Comparison of ENCODE assay signal across 8 mouse cellular contexts in genomic region chr2:83723346-83723745, GRCm38 (mm10). TPM values are rescaled to one million over a fixed set of nuclear protein-coding genes. Genes with fewer than 3 reads are reported as not detected.
A peak's percentile ranks its signal among the peaks of the same experiment; 100 is the strongest.
DNase-seq lines count a peak whose midpoint lies in the region; ATAC-seq and TF ChIP-seq lines count a peak whose summit lies in the region.

No protein-coding gene starts in this region.

- H3K36me3 ChIP-seq in kidney, embryonic 16.5 days (ENCODE audit: insufficient read depth, low read length), result no peaks in the 10 kb centered on the region
- H3K36me3 ChIP-seq in embryonic facial prominence, embryonic 12.5 days, result no peaks in the 10 kb centered on the region
- no peaks in the 10 kb centered on the region for H3K36me3 ChIP-seq in intestine, embryonic 15.5 days
- no peaks in the 10 kb centered on the region for H3K36me3 ChIP-seq in myocyte (ENCODE audit: control insufficient read depth, insufficient read depth)

- no peak for ATAC-seq in kidney, embryonic 16.5 days (ENCODE audit: low FRiP score, low TSS enrichment)
- no peak for ATAC-seq in embryonic facial prominence, embryonic 12.5 days (ENCODE audit: insufficient number of reproducible peaks, insufficient read depth, low FRiP score, low TSS enrichment)
- ATAC-seq in intestine, embryonic 15.5 days, result no peak

- H3ac ChIP-seq in myocyte (ENCODE audit: control insufficient read depth, insufficient read length), result peak overlapping the region; percentile 87

- no peak for TF ChIP-seq POLR2A in myocyte (IDR thresholded peaks at IDR 0.05; ENCODE audit: insufficient read length, low read depth)

- H3K79me2 ChIP-seq in myocyte (ENCODE audit: control insufficient read depth, insufficient read depth), result peaks cover 33% of the 10 kb centered on the region

- WGBS in kidney, embryonic 16.5 days, result 41% methylated on average over 2 of the region's 2 CpGs
- WGBS in embryonic facial prominence, embryonic 12.5 days, result 32% methylated on average over 2 of the region's 2 CpGs
- WGBS in intestine, embryonic 15.5 days, result 40% methylated on average over 2 of the region's 2 CpGs

- peak overlapping the region; percentile 98 for H3K9ac ChIP-seq in kidney, embryonic 16.5 days (replicated peaks; ENCODE audit: low read length)
- H3K9ac ChIP-seq in embryonic facial prominence, embryonic 12.5 days, result peak overlapping the region; percentile 90
- H3K9ac ChIP-seq in intestine, embryonic 15.5 days, result peak overlapping the region; percentile 93; the same call in 1 of the 2 replicates

- H3K4me1 ChIP-seq in kidney, embryonic 16.5 days (ENCODE audit: insufficient read depth, low read length), result peaks cover 27% of the 10 kb centered on the region
- H3K4me1 ChIP-seq in embryonic facial prominence, embryonic 12.5 days, result peaks cover 12% of the 10 kb centered on the region; the same call in 1 of the 2 replicates
- 0 out of 2 replicates have a peak, but pooled peaks cover 10% of the 10 kb centered on the region for H3K4me1 ChIP-seq in intestine, embryonic 15.5 days (replicated peaks)

- peak overlapping the region; percentile 89 for H3K4me3 ChIP-seq in kidney, embryonic 16.5 days (ENCODE audit: low read length)
- H3K4me3 ChIP-seq in embryonic facial prominence, embryonic 12.5 days, result peak overlapping the region; percentile 87
- peak overlapping the region; percentile 90; the same call in 1 of the 2 replicates for H3K4me3 ChIP-seq in intestine, embryonic 15.5 days (replicated peaks)
- peak overlapping the region; percentile 45 for H3K4me3 ChIP-seq in myocyte

- H3K4me2 ChIP-seq in kidney, embryonic 16.5 days (replicated peaks; ENCODE audit: low read depth, low read length), result peak overlapping the region; percentile 75
- peak overlapping the region; percentile 65 for H3K4me2 ChIP-seq in embryonic facial prominence, embryonic 12.5 days (replicated peaks)
- peak overlapping the region; percentile 77 for H3K4me2 ChIP-seq in intestine, embryonic 15.5 days (replicated peaks)
- H3K4me2 ChIP-seq in myocyte (ENCODE audit: low read depth), result peak overlapping the region; percentile 94

- no peak for DNase-seq in kidney, postnatal 4 days
- DNase-seq in natural killer cell, adult 2 months (ENCODE audit: low spot score in 2 of 2), result no peak
- no peak for DNase-seq in layer of hippocampus, postnatal 36 days
- DNase-seq in layer of hippocampus, postnatal 25 days (ENCODE audit: extremely low spot score in 1 of 2, low spot score in 1 of 2), result no peak

- H3K27me3 ChIP-seq in kidney, embryonic 16.5 days (ENCODE audit: insufficient read depth, low read length), result no peaks in the 10 kb centered on the region
- H3K27me3 ChIP-seq in embryonic facial prominence, embryonic 12.5 days, result no peaks in the 10 kb centered on the region
- no peaks in the 10 kb centered on the region for H3K27me3 ChIP-seq in intestine, embryonic 15.5 days (replicated peaks)
- H3K27me3 ChIP-seq in myocyte (ENCODE audit: control insufficient read depth, insufficient read depth, insufficient read length), result no peaks in the 10 kb centered on the region

- peak overlapping the region; percentile 100 for H3K27ac ChIP-seq in kidney, embryonic 16.5 days (ENCODE audit: low read length)
- H3K27ac ChIP-seq in embryonic facial prominence, embryonic 12.5 days, result peak overlapping the region; percentile 99
- H3K27ac ChIP-seq in intestine, embryonic 15.5 days, result peak overlapping the region; percentile 98; the same call in 1 of the 2 replicates

- no peaks in the 10 kb centered on the region for H3K9me3 ChIP-seq in kidney, embryonic 16.5 days (ENCODE audit: low read length)
- H3K9me3 ChIP-seq in embryonic facial prominence, embryonic 12.5 days, result no peaks in the 10 kb centered on the region
- H3K9me3 ChIP-seq in intestine, embryonic 15.5 days, result no peaks in the 10 kb centered on the region

TF ChIP-seq in myocyte, 11 proteins besides CTCF, POLR2A, EP300 and RAD21:
- TF ChIP-seq POLR2AphosphoS2 (IDR thresholded peaks at IDR 0.05; ENCODE audit: insufficient read length, low read depth), result no peak
- TF ChIP-seq MYOD1 (IDR thresholded peaks at IDR 0.05; ENCODE audit: control insufficient read depth in 1 of 3, insufficient read length in 2 of 3, low read depth in 2 of 3), result no peak
- no peak for TF ChIP-seq TCF3 (IDR thresholded peaks at IDR 0.05; ENCODE audit: insufficient read length, low read depth)
- TF ChIP-seq SRF (IDR thresholded peaks at IDR 0.05; ENCODE audit: control insufficient read depth, insufficient read length, low read depth), result no peak
- TF ChIP-seq REST (IDR thresholded peaks at IDR 0.05; ENCODE audit: insufficient read depth, insufficient read length), result no peak
- TF ChIP-seq CEBPB (IDR thresholded peaks at IDR 0.05; ENCODE audit: insufficient read depth, poor library complexity, severe bottlenecking), result no peak
- TF ChIP-seq MYOG (IDR thresholded peaks at IDR 0.05; ENCODE audit: control insufficient read depth in 1 of 3, insufficient read depth in 1 of 3, insufficient read length in 2 of 3, low read depth in 2 of 3), result no peak
- no peak for TF ChIP-seq TCF12 (IDR thresholded peaks at IDR 0.05; ENCODE audit: insufficient read depth, poor library complexity, severe bottlenecking)
- TF ChIP-seq USF1 (IDR thresholded peaks at IDR 0.05; ENCODE audit: low read depth), result no peak
- no peak for TF ChIP-seq MAX (IDR thresholded peaks at IDR 0.05; ENCODE audit: low read depth)

RNA-seq across cellular contexts. Expression of gene Itgav, which starts 0.9 kb away (rescaled TPM):
- polyA plus RNA-seq in kidney, embryonic 16.5 days (2015; fragmentation: Nextera tagmentation; extraction: Ambion mirVana), result 77.1 and 88.9 TPM in 2 replicates
- 73.7 and 83.2 TPM in 2 replicates for polyA plus RNA-seq in embryonic facial prominence, embryonic 12.5 days (2016; fragmentation: Nextera tagmentation; extraction: Ambion mirVana)
- polyA plus RNA-seq in intestine, embryonic 15.5 days (2015; fragmentation: Nextera tagmentation; extraction: Ambion mirVana), result 61.3 and 76.7 TPM in 2 replicates
- polyA plus RNA-seq in myocyte (2012; fragmentation: generic; extraction: Trizol), result 26.2 TPM
- 10 to 100 TPM; 58.6 to 60.5 TPM for total RNA-seq in layer of hippocampus, postnatal 36 days (2021)
- total RNA-seq in layer of hippocampus, postnatal 25 days (2021), result 10 to 100 TPM; 47.7 to 56.4 TPM
